Mouse (Mus musculus) heart, postnatal 0 days (tissue): ENCODE measurements around the gene Foxa1.

Experiments used
- CTCF ChIP-seq: IDR thresholded peaks from 2 replicates; pipeline ENCODE4 v1.5.1; 2016; ENCODE audit warnings: antibody characterized with exemption, control low read depth, low read depth
- EP300 ChIP-seq: IDR thresholded peaks from 2 replicates; pipeline ENCODE4 v1.6.1; 2016; ENCODE audit warnings: antibody characterized with exemption, low read depth

DNA sequence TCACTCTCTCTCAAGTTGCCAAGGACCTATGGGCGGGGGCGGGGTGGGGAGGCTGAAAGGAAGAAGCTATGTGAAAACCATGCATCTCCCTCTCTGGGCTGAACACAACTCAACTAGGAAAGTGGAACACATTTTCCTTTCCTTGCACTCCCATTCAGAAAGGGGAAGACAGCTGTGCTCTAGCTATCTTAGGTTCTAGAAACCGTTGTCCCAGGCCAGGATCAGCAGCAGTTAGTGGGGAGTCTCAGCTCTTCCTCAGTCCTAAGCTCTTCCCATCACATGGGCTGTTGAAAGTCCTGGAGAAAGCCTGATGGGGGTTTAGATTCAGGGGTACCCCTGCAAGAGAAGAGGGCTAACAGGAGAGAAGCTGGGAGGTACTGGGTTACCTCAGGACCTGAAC lies 7.4 kb upstream of the Foxa1 start:
- TF ChIP-seq CTCF: no peak
- no peak for TF ChIP-seq EP300
